Mouse (Mus musculus) forebrain, embryonic 13.5 days (tissue): ENCODE data around the gene Tab2. TPM values are rescaled to one million over a fixed set of nuclear protein-coding genes. Genes with fewer than 3 reads are reported as not detected.

Experiments
- ATAC-seq: fragments of 200-750 bp; cut with Nextera tagmentation; 2 replicates; pipeline ENCODE4 v1.8.0; 2017
- H3K27ac ChIP-seq: fragments of 300-500 bp; sonication (generic); 2 replicates; pipeline ENCODE4 v1.5.1; 2015; ENCODE audit warnings: inconsistent platforms, mild to moderate bottlenecking, moderate library complexity
- H3K27me3 ChIP-seq: fragments of 300-500 bp; sonication (generic); 2 replicates; pipeline ENCODE4 v1.6.1; 2015; ENCODE audit warnings: mild to moderate bottlenecking, inconsistent platforms
- H3K36me3 ChIP-seq: fragments of 300-500 bp; sonication (generic); 2 replicates; pipeline ENCODE4 v1.6.1; 2015; ENCODE audit warnings: mild to moderate bottlenecking, inconsistent platforms; ENCODE audit not compliant: poor library complexity, severe bottlenecking
- H3K4me1 ChIP-seq: fragments of 300-500 bp; sonication (generic); 2 replicates; pipeline ENCODE4 v1.6.1; 2015; ENCODE audit warnings: inconsistent platforms
- H3K4me2 ChIP-seq: fragments of 300-500 bp; sonication (generic); 2 replicates; pipeline ENCODE4 v1.6.1; 2015; ENCODE audit warnings: inconsistent platforms, mild to moderate bottlenecking, moderate library complexity
- H3K4me3 ChIP-seq: fragments of 300-500 bp; sonication (generic); 2 replicates; pipeline ENCODE4 v1.5.1; 2015; ENCODE audit warnings: mild to moderate bottlenecking, inconsistent platforms
- H3K9ac ChIP-seq: fragments of 300-500 bp; sonication (generic); 2 replicates; pipeline ENCODE4 v1.6.1; 2015; ENCODE audit warnings: mild to moderate bottlenecking, inconsistent platforms
- H3K9me3 ChIP-seq: fragments of 300-500 bp; sonication (generic); replicated peaks from 2 replicates; pipeline ENCODE4 v1.6.1; 2016; ENCODE audit warnings: inconsistent platforms
- WGBS: fragments of 180-500 bp; shearing (Covaris S2); methylation state at CpG from one replicate; pipeline ENCODE4 v1.1.7; 2015; 5-methylcytosine and 5-hydroxymethylcytosine counted together
- polyA plus RNA-seq: library from polyadenylated mRNA; unstranded; fragments of >200 nt; fragmentation: Nextera tagmentation; extraction: Ambion mirVana; gene quantifications from 2 replicates; pipeline ENCODE4 v1.2.1, GENCODE M21; 2015

Gene Tab2
- 17.0 and 18.6 TPM in 2 replicates for polyA plus RNA-seq

DNA sequence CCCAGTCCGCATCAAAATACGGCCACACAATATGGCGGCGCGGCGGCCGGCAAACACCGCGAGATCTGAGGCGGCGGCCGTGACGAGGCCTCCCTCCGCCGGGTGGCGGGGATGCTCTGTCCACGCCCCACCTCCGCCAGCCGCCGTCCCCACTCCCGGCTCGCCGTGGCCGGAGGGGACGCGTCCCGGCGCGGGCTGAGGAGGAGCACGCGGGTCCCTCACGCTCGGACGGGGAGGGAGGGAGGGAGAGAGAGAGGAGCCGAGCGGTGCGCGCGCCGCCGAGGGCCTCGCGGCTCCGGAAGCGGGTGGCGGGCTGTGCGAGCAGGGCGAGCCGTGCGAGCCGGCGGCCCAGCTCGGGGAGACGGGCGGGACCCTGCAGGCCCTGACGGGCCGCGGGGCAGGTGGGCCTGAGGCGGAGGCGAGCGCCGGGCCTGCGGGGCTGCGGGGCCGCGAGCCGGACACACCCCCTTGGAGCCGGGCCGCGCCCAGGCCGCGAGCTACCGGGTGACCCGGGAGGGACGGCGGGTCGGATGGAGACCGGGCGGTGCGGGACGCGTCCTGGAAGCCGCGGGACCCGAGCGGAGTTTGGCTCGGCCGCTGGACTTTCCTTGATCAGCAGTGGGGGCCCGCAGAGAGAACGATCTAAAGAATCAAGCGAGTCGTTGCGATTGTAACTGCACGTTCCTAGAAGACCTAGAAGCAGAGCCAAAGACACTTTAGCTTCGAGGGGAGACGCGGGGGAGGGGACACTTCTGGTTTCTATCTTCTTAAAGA, at the start of gene Tab2:
TSS of gene Tab2 (minus strand) at position 3 of the 774 bp plus-strand sequence.
- Histone ChIP-seq H3K36me3 (no peaks in the 10 kb centered on the region), H3K27ac (peak within 1 kb of the TSS; percentile 99), H3K9ac (peak within 1 kb of the TSS; percentile 98), H3K4me3 (peak within 1 kb of the TSS; percentile 94), H3K4me2 (peak within 1 kb of the TSS; percentile 87), H3K27me3 (no peaks in the 10 kb centered on the region), H3K9me3 (no peaks in the 10 kb centered on the region), H3K4me1 (peaks cover 24% of the 10 kb centered on the region)
- ATAC-seq, result peak; percentile 97
- 1% methylated on average over 49 of the region's 97 CpGs for WGBS

DNA sequence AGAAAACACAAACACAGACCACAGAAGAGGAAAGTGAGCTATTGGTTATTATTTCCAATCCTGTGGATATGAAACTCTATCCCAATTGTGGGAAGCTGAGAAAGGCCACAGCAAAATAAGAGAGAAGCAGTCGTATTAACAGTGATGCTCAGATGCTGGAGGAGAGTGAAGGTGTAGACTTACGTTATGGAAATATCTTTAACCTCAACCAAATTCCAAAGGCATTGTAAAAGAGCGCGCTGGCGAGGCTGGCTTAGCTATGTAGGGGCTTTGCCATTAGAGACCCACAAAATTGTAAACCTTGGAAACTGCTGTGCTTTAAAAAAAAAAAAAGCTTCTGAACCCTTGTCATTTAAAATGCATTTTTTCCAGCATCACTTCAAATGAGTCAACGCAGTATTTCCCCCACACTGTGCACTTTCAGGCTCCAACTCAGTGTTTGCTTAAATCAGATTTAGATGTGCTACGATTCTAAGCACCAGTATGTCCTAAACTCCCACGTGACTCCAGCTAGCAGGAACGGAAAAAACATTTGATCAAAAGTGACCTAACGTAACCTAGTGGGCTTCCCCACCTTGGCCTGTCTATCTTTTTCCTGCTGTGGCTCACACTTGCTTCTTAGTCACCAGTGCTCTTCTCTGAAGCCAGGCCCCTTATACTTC, 36.4 kb upstream of the Tab2 start:
- no peak overlapping the region for H3K9ac ChIP-seq
- whole genome bisulfite sequencing, result 81% methylated on average over 10 of the region's 10 CpGs
- H3K27ac ChIP-seq, result no peak overlapping the region
- no peak overlapping the region for H3K4me2 ChIP-seq
- no peaks in the 10 kb centered on the region for H3K36me3 ChIP-seq
- H3K27me3 ChIP-seq, result no peaks in the 10 kb centered on the region
- no peaks in the 10 kb centered on the region for H3K9me3 ChIP-seq
- H3K4me3 ChIP-seq, result no peak overlapping the region
- H3K4me1 ChIP-seq, result no peaks in the 10 kb centered on the region
- no peak for ATAC-seq

DNA sequence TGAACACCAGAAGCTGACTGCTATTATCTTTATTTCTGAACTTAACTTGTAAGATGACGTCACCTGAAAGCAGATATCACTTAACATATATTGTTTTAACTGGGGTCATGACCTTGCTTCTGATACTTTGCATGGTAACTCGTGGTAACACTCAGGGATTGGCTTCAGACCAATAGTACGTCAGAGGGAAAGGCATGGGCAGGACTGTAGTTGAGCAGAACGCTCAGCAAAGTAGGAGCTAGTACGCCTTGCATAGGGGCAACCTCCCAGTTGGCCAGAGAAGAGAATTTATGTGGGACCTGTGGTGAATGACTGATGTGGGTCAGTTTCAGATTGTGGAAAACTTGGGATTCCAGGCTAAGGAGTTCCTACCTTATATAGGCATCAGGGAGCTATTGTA, 35.6 kb upstream of the Tab2 start:
- no peak for ATAC-seq
- Histone ChIP-seq H3K36me3 (no peaks in the 10 kb centered on the region), H3K27me3 (no peaks in the 10 kb centered on the region), H3K4me2 (no peak overlapping the region), H3K9ac (no peak overlapping the region), H3K4me3 (no peak overlapping the region), H3K9me3 (no peaks in the 10 kb centered on the region), H3K4me1 (no peaks in the 10 kb centered on the region), H3K27ac (no peak overlapping the region)
- WGBS, result 77% methylated on average over 5 of the region's 5 CpGs

DNA sequence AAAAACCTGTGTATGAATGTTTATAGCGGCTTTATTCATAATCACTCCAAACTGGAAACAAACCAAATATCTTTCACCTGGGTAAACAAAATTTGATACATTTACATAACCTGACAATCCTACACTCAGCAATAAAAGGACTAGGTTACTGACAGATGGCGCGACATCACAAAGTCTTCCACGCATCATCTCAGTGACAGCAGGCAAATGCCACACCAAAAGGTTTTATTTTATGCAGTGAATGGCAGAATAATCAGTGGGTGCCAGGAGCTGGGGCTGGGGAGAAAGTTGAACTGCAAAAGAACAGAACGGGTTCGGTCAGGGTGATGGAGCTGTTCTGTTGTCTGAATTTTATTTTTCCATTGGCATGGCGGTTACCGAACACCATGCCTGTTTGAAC, 31.5 kb upstream of the Tab2 start:
- Histone ChIP-seq H3K9me3 (no peaks in the 10 kb centered on the region), H3K4me1 (no peaks in the 10 kb centered on the region), H3K27ac (no peak overlapping the region), H3K4me2 (no peak overlapping the region), H3K36me3 (no peaks in the 10 kb centered on the region), H3K4me3 (no peak overlapping the region), H3K9ac (no peak overlapping the region), H3K27me3 (no peaks in the 10 kb centered on the region)
- WGBS, result 85% methylated on average over 8 of the region's 8 CpGs
- ATAC-seq, result peak; percentile 48; the same call in 1 of the 2 replicates

DNA sequence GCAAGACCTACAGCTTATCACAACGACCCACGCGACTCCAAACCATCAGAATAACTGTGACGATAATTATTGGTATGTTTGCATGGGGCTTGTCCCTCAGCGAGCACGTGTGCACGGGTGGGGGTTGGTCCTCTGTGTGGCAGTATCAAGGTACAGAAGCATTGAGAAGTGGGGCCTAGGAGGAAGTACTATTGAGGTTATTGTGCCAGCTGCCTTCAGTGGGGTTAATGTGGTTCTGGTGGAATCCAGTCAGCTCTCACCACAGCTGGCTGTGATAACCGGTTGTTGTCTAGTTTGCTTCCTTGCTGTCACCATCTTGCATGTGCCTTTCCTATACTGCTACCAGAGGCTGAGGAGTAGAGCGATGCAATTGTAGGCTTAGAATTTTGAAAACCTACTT, 20.4 kb upstream of the Tab2 start:
- no peak overlapping the region for H3K4me2 ChIP-seq
- no peak overlapping the region for H3K27ac ChIP-seq
- H3K4me1 ChIP-seq, result no peaks in the 10 kb centered on the region
- H3K36me3 ChIP-seq, result no peaks in the 10 kb centered on the region
- H3K9ac ChIP-seq, result no peak overlapping the region
- H3K9me3 ChIP-seq, result no peaks in the 10 kb centered on the region
- H3K27me3 ChIP-seq, result no peaks in the 10 kb centered on the region
- 97% methylated on average over 9 of the region's 9 CpGs for WGBS
- no peak overlapping the region for H3K4me3 ChIP-seq
- ATAC-seq, result no peak

DNA sequence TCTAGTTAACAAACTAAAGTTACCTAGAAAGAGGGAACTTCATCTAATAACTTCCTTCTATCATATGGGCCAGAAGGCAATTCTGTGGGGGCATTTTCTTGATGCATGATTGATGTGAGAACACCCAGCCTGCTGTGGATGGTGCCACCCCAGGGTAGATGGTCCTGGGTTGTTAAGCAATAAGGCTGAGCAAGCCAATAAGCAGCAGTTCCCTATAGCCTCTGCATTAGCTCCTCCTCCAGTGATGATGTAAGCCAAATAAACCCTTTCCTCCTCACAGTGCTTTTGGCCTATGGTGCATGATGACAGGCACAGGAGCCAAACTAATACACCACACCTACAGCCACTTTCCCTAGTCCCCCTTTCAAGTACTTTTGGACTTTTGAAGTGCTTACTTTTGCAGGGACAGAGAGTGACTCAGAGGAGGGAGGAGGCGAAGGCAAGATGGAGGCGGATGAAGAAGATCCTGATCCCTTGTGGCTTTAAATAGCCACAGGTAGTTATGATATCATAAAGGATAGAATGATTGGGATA, 12.8 kb upstream of the Tab2 start:
- H3K9me3 ChIP-seq, result no peaks in the 10 kb centered on the region
- no peaks in the 10 kb centered on the region for H3K36me3 ChIP-seq
- H3K4me3 ChIP-seq, result no peak overlapping the region
- H3K9ac ChIP-seq, result no peak overlapping the region
- ATAC-seq, result no peak
- WGBS, result 91% methylated on average over 2 of the region's 2 CpGs
- no peaks in the 10 kb centered on the region for H3K27me3 ChIP-seq
- H3K27ac ChIP-seq, result no peak overlapping the region
- H3K4me1 ChIP-seq, result no peaks in the 10 kb centered on the region
- no peak overlapping the region for H3K4me2 ChIP-seq

DNA sequence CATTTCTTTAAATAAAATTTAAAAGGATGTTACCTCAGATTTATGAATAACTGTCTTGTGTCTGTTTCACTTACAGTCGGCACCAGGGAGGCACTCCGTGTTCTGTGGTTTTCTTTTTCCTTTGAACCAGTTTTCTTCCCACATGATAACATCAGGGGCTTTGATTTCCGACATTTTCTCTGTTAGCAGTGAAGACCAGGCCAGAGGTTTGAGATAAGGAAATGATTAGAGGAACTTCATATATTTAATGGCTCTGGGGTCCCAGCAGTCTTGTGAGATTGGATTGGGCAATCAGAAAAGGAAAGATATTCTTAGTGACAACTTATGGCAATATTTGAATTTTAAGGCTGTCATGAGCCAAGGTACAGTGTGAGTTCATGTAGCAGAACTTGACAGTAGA, 11.1 kb upstream of the Tab2 start:
- Histone ChIP-seq H3K27me3 (no peaks in the 10 kb centered on the region), H3K4me2 (no peak overlapping the region), H3K9ac (no peak overlapping the region), H3K36me3 (no peaks in the 10 kb centered on the region), H3K4me3 (no peak overlapping the region), H3K27ac (no peak overlapping the region), H3K4me1 (no peaks in the 10 kb centered on the region), H3K9me3 (no peaks in the 10 kb centered on the region)
- ATAC-seq, result no peak
- 90% methylated on average over 3 of the region's 3 CpGs for WGBS

DNA sequence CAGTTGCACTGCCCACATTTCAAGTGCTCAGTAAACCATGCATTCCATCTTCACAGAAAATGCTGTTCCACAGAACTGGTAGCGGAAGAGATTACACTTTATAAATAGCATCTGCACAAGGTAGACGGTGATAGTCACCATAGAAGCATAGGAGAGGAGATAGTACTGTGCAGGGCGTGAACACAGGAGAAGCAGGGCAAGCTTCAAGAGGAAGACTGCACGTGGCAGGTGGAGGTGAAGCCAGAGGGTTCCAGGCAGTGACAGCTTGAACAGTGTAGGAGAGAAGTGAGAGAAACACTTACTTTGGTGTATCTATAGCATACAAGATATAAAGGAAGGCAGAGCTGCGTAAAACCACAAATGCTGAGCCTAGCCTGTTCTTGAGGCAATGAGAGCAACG, 3.0 kb upstream of the Tab2 start:
- Histone ChIP-seq H3K9me3 (no peaks in the 10 kb centered on the region), H3K9ac (no peak overlapping the region), H3K4me1 (peaks cover 9% of the 10 kb centered on the region), H3K36me3 (no peaks in the 10 kb centered on the region), H3K4me3 (no peak overlapping the region), H3K4me2 (no peak overlapping the region), H3K27ac (no peak overlapping the region), H3K27me3 (no peaks in the 10 kb centered on the region)
- no peak for ATAC-seq
- WGBS, result 82% methylated on average over 6 of the region's 6 CpGs

DNA sequence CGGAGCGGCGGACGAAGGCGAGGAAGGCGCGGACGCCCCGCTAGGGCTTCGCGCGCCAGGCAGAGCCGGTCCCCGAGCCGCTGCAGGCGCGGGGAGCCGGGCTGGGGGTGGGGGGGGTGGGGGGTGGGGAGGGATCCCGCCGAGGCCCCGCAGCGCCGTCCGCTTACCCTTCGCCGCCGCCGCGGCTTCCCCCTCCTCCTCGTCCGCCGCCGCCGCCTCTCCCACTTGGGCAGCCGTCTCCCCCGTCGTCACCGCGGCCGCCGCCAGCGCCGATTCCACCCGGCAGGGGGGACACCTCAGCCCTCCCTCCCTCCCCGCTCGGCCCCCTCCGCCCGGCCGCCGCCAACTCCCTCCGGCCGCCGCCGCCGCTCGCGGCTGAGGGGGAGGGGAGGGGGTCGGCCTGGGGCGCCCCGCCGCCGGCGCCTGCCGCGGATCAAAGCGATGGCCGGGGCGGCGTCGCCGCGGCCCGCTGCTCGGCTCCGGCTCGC, 352 bp downstream of the Tab2 start:
- Histone ChIP-seq H3K36me3 (no peaks in the 10 kb centered on the region), H3K4me1 (peaks cover 24% of the 10 kb centered on the region), H3K9me3 (no peaks in the 10 kb centered on the region), H3K27me3 (no peaks in the 10 kb centered on the region), H3K4me3 (peak overlapping the region; percentile 94), H3K27ac (peak overlapping the region; percentile 99), H3K4me2 (peak overlapping the region; percentile 87), H3K9ac (peak overlapping the region; percentile 98)
- peak; percentile 75 for ATAC-seq
- WGBS, result 0% methylated on average over 12 of the region's 76 CpGs

DNA sequence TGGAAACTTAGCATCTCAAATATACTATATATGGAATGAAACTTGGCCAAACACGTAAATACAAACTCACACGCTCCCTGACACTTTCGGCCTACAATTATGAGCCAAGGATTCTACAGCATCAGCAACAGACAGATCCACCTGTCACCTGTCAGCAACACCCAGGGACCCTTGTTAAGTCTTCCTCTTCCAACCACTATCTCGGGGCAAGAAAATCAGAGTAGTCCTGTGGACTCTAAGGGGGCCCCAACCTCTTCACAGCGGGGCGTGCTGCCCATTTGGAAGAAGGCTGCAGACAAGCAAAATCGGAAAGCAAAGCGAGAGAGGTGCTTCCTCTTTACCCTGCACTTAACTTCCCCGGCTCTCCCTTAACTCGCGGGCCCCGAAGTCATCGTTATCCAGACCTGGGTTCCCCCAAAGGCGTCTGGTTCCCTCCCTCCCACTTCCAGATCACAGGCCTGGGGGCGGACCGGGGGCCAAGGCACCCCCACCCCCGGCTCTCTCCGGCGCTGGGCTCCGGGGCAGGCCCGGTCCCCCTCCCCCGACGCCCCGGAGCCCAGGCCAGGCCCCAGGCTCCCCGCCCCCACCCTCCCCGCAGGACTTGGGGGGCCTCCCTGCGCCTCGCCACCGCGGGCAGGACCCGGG, 919 bp downstream of the Tab2 start:
- peak overlapping the region; percentile 94 for H3K4me3 ChIP-seq
- no peak; the same call in 1 of the 2 replicates for ATAC-seq
- WGBS, result 2% methylated on average over 18 of the region's 31 CpGs

DNA sequence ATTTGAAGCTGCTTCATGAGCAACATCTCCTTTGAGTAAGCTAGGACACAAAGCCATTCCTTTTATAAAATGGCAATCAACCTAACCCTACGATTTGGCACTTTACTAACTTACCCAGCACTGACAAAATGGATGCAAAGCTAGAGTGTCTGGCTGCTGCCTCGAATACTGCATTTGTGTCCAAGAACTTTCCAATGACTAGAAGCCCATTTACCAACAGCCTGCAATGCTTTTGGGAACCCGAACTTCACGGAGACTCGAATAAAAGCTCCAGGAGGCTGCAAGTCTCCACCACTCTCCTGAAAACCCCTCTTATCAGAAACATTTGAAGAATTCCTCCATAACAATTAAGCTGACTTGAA, 1.4 kb downstream of the Tab2 start:
- Histone ChIP-seq H3K36me3 (no peaks in the 10 kb centered on the region), H3K4me3 (peak overlapping the region; percentile 94), H3K9me3 (no peaks in the 10 kb centered on the region), H3K9ac (peak overlapping the region; percentile 98), H3K27me3 (no peaks in the 10 kb centered on the region), H3K4me1 (peaks cover 24% of the 10 kb centered on the region), H3K27ac (peak overlapping the region; percentile 99; the same call in 1 of the 2 replicates), H3K4me2 (peak overlapping the region; percentile 87)
- ATAC-seq, result no peak
- under 1% methylated on average over 5 of the region's 5 CpGs for WGBS

More for the DNA sequence above, 919 bp downstream of the Tab2 start:
- Histone ChIP-seq H3K9ac (peak overlapping the region; percentile 98), H3K4me2 (peak overlapping the region; percentile 87), H3K27ac (peak overlapping the region; percentile 99), H3K4me1 (peaks cover 24% of the 10 kb centered on the region), H3K36me3 (no peaks in the 10 kb centered on the region), H3K9me3 (no peaks in the 10 kb centered on the region), H3K27me3 (no peaks in the 10 kb centered on the region)

DNA sequence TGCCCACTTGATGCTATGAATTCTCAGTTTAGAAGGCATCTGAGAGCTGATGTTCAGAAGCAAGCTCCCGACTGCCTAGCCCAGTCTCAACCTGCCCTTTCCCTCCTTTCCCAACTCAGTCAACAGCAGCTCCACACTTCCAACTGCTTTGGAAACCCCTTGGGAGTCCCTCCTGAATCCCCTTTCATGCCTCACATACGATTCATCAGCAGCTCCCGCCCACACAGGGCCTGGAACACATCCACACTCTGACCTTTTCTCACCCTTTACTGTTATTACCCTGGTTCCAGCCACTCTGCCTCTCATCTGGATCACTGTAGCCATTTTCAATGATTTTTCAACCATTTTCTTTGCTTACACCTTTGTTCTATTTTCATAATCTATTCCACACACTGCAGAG, 13.0 kb downstream of the Tab2 start:
- ATAC-seq, result no peak
- Histone ChIP-seq H3K27me3 (no peaks in the 10 kb centered on the region), H3K9ac (no peak overlapping the region), H3K4me2 (no peak overlapping the region), H3K4me3 (no peak overlapping the region), H3K36me3 (peaks cover 7% of the 10 kb centered on the region; the same call in 1 of the 2 replicates), H3K4me1 (peaks cover 2% of the 10 kb centered on the region; the same call in 1 of the 2 replicates), H3K27ac (no peak overlapping the region), H3K9me3 (0 out of 2 replicates have a peak, but pooled peaks cover 2% of the 10 kb centered on the region)
- WGBS, result 59% methylated on average over 3 of the region's 3 CpGs
